In genomic region chr15:100158985-100159384, GRCm38 (mm10) we compare ENCODE assay signal across 14 mouse cellular contexts.
"Had no signal": no experiment of that assay in that cellular context is flagged by ENCODE, and none has a peak within 500 bp of the region (broad histone marks: within the 10 kb centered on the region; RNA-seq: fewer than 3 reads in every experiment).

No protein-coding gene starts in this region.

- H3K4me2 ChIP-seq: lung, embryonic 14.5 days; midbrain, embryonic 11.5 days; midbrain, embryonic 13.5 days; midbrain, embryonic 15.5 days; neural tube, embryonic 12.5 days; stomach, embryonic 15.5 days had no signal

- ATAC-seq: midbrain, embryonic 13.5 days; midbrain, embryonic 15.5 days had no signal

- DNase-seq: lung, adult 18-20 months; lung, embryonic 14.5 days; lung, postnatal 10 days; lung, postnatal 4 days; right cerebral cortex, postnatal 14 days; thymus, adult 2 months; thymus, postnatal 25 days; thymus, postnatal 4 days had no signal

- H3K9me3 ChIP-seq: midbrain, embryonic 13.5 days; midbrain, embryonic 15.5 days; neural tube, embryonic 12.5 days; stomach, embryonic 15.5 days had no signal

- H3K27me3 ChIP-seq: midbrain, embryonic 13.5 days; midbrain, embryonic 15.5 days; neural tube, embryonic 12.5 days; stomach, embryonic 15.5 days had no signal

- H3K9ac ChIP-seq: lung, embryonic 14.5 days; midbrain, embryonic 13.5 days; midbrain, embryonic 15.5 days; neural tube, embryonic 12.5 days; stomach, embryonic 15.5 days had no signal

- H3K4me1 ChIP-seq: midbrain, embryonic 13.5 days; midbrain, embryonic 15.5 days; neural tube, embryonic 12.5 days; stomach, embryonic 15.5 days had no signal

- H3K27ac ChIP-seq: midbrain, embryonic 13.5 days; midbrain, embryonic 15.5 days; neural tube, embryonic 12.5 days; stomach, embryonic 15.5 days; stomach, postnatal 0 days had no signal

- H3K4me3 ChIP-seq: midbrain, embryonic 13.5 days; midbrain, embryonic 15.5 days; neural tube, embryonic 12.5 days; stomach, embryonic 15.5 days had no signal
